Mouse (Mus musculus) embryonic fibroblast, embryonic 13.5 days (primary cell): ENCODE measurements around the gene Cnpy4.

ENCODE experiments used
- CTCF ChIP-seq: IDR thresholded peaks from 2 replicates; pipeline ENCODE4 v1.5.1; 2011; ENCODE audit warnings: mild to moderate bottlenecking, control low read depth, low read length, moderate library complexity, borderline replicate concordance; ENCODE audit not compliant: insufficient read depth
- POLR2A ChIP-seq: IDR thresholded peaks from 2 replicates; pipeline ENCODE4 v1.6.1; 2011; ENCODE audit warnings: low read depth, mild to moderate bottlenecking, control low read depth, low read length, moderate library complexity

- TF ChIP-seq CTCF: no peak
- no peak for TF ChIP-seq POLR2A
These were observed 54.2 kb downstream of the Cnpy4 start for GRCm38 (mm10) chr5:138241511-138241910.
